Mouse (Mus musculus) midbrain, embryonic 10.5 days (tissue): Measurements from ENCODE around the gene Synpo2. TPM values are rescaled to one million over a fixed set of nuclear protein-coding genes. Genes with fewer than 3 reads are reported as not detected.

Source experiments
- DNase-seq: peaks from one replicate; pipeline ENCODE4 v3.0.0-alpha.2; 2017; ENCODE audit warnings: low spot score
- H3K27ac ChIP-seq: fragments of 300-500 bp; sonication (generic); replicated peaks from 2 replicates; pipeline ENCODE4 v1.5.1; 2016; ENCODE audit warnings: mild to moderate bottlenecking
- H3K27me3 ChIP-seq: fragments of 300-500 bp; sonication (generic); 2 replicates; pipeline ENCODE4 v1.6.1; 2016; ENCODE audit warnings: low read depth, mild to moderate bottlenecking; ENCODE audit not compliant: poor library complexity, severe bottlenecking
- H3K36me3 ChIP-seq: fragments of 300-500 bp; sonication (generic); 2 replicates; pipeline ENCODE4 v1.6.1; 2016; ENCODE audit warnings: mild to moderate bottlenecking, moderate library complexity
- H3K4me1 ChIP-seq: fragments of 300-500 bp; sonication (generic); 2 replicates; pipeline ENCODE4 v1.6.1; 2016
- H3K4me3 ChIP-seq: fragments of 300-500 bp; sonication (generic); 2 replicates; pipeline ENCODE4 v1.5.1; 2016; ENCODE audit warnings: mild to moderate bottlenecking, moderate library complexity
- H3K9me3 ChIP-seq: fragments of 300-500 bp; sonication (generic); replicated peaks from 2 replicates; pipeline ENCODE4 v1.6.1; 2016; ENCODE audit warnings: mild to moderate bottlenecking
- WGBS: fragments of 180-500 bp; shearing (Covaris S2); methylation state at CpG from one replicate; pipeline ENCODE4 v1.1.7; 2016; 5-methylcytosine and 5-hydroxymethylcytosine counted together
- polyA plus RNA-seq: library from polyadenylated mRNA; unstranded; fragments of >200 nt; fragmentation: Nextera tagmentation; extraction: Ambion mirVana; gene quantifications from 2 replicates; pipeline ENCODE4 v1.2.1, GENCODE M21; 2016

Synpo2 gene
- polyA plus RNA-seq, 1 experiment from 2014 or later = 3.3 TPM

GRCm38 (mm10) chr3:123061931-123062330 is 174.0 kb downstream of the Synpo2 start:
- no peaks in the 10 kb centered on the region for H3K9me3 ChIP-seq
- no peak overlapping the region for H3K4me3 ChIP-seq
- DNase-seq = no peak
- H3K4me1 ChIP-seq = peaks cover 12% of the 10 kb centered on the region
- WGBS = 73% methylated on average over 2 of the region's 2 CpGs
- no peak overlapping the region for H3K27ac ChIP-seq
- H3K27me3 ChIP-seq = no peaks in the 10 kb centered on the region
- H3K36me3 ChIP-seq = no peaks in the 10 kb centered on the region

- Histone ChIP-seq H3K4me3 (no peak overlapping the region), H3K9me3 (no peaks in the 10 kb centered on the region), H3K27me3 (no peaks in the 10 kb centered on the region), H3K27ac (no peak overlapping the region), H3K4me1 (peaks cover 6% of the 10 kb centered on the region), H3K36me3 (no peaks in the 10 kb centered on the region)
- no peak for DNase-seq
- 90% methylated on average over 1 of the region's 1 CpGs for WGBS
Measured at GRCm38 (mm10) chr3:123058832-123059231, 177.1 kb downstream of the Synpo2 start.

GRCm38 (mm10) chr3:123054178-123054577 is 181.8 kb downstream of the Synpo2 start:
- 82% methylated on average over 5 of the region's 5 CpGs for WGBS
- H3K27me3 ChIP-seq = no peaks in the 10 kb centered on the region
- H3K4me1 ChIP-seq = no peaks in the 10 kb centered on the region; the same call in 1 of the 2 replicates
- DNase-seq = no peak
- no peak overlapping the region for H3K4me3 ChIP-seq
- H3K36me3 ChIP-seq = no peaks in the 10 kb centered on the region
- H3K9me3 ChIP-seq = peaks cover 4% of the 10 kb centered on the region
- H3K27ac ChIP-seq = no peak overlapping the region

GRCm38 (mm10) chr3:123053192-123053938 is 182.6 kb downstream of the Synpo2 start:
- Histone ChIP-seq H3K27me3 (no peaks in the 10 kb centered on the region), H3K9me3 (peaks cover 5% of the 10 kb centered on the region), H3K4me1 (no peaks in the 10 kb centered on the region; the same call in 1 of the 2 replicates), H3K4me3 (no peak overlapping the region), H3K27ac (no peak overlapping the region), H3K36me3 (no peaks in the 10 kb centered on the region)
- WGBS = 79% methylated on average over 8 of the region's 8 CpGs
- DNase-seq = no peak

- H3K27ac ChIP-seq = no peak overlapping the region
- no peaks in the 10 kb centered on the region for H3K9me3 ChIP-seq
- no peaks in the 10 kb centered on the region for H3K4me1 ChIP-seq
- 89% methylated on average over 1 of the region's 1 CpGs for WGBS
- no peak overlapping the region for H3K4me3 ChIP-seq
- H3K27me3 ChIP-seq = no peaks in the 10 kb centered on the region
- no peak for DNase-seq
- H3K36me3 ChIP-seq = no peaks in the 10 kb centered on the region
Measured at GRCm38 (mm10) chr3:123042308-123042707, 193.6 kb downstream of the Synpo2 start.

- H3K4me1 ChIP-seq = no peaks in the 10 kb centered on the region
- no peak within 1 kb of the TSS for H3K27ac ChIP-seq
- H3K9me3 ChIP-seq = no peaks in the 10 kb centered on the region
- no peak within 1 kb of the TSS for H3K4me3 ChIP-seq
- no peaks in the 10 kb centered on the region for H3K36me3 ChIP-seq
- WGBS = 90% methylated on average over 7 of the region's 7 CpGs
- DNase-seq = no peak
- no peaks in the 10 kb centered on the region for H3K27me3 ChIP-seq
Measured at GRCm38 (mm10) chr3:123034752-123035151, 201.2 kb downstream of the Synpo2 start, which contains the start of gene Myoz2. Gene Myoz2 (minus strand): TSS chr3:123035015.

GRCm38 (mm10) chr3:123033804-123034203 is 202.1 kb downstream of the Synpo2 start:
- DNase-seq = no peak
- no peak overlapping the region for H3K27ac ChIP-seq
- H3K27me3 ChIP-seq = no peaks in the 10 kb centered on the region
- H3K36me3 ChIP-seq = no peaks in the 10 kb centered on the region
- H3K4me3 ChIP-seq = no peak overlapping the region
- 86% methylated on average over 8 of the region's 8 CpGs for WGBS
- no peaks in the 10 kb centered on the region for H3K4me1 ChIP-seq
- H3K9me3 ChIP-seq = no peaks in the 10 kb centered on the region

Other genes starting within 250 kb of the Synpo2 start
- gene Myoz2, start 201.1 kb downstream of the Synpo2 start, polyA plus RNA-seq = not detected in 2 replicates
- gene Sec24d, start 31.3 kb upstream of the Synpo2 start, polyA plus RNA-seq = 21.6 and 23.1 TPM in 2 replicates
- 36.3 and 38.6 TPM in 2 replicates for gene Mettl14, start 150.0 kb upstream of the Synpo2 start, polyA plus RNA-seq
- gene Prss12, start 210.8 kb upstream of the Synpo2 start, polyA plus RNA-seq = 5.2 and 6.6 TPM in 2 replicates